ENCODE assay signal across 9 mouse cellular contexts in the genomic region with DNA sequence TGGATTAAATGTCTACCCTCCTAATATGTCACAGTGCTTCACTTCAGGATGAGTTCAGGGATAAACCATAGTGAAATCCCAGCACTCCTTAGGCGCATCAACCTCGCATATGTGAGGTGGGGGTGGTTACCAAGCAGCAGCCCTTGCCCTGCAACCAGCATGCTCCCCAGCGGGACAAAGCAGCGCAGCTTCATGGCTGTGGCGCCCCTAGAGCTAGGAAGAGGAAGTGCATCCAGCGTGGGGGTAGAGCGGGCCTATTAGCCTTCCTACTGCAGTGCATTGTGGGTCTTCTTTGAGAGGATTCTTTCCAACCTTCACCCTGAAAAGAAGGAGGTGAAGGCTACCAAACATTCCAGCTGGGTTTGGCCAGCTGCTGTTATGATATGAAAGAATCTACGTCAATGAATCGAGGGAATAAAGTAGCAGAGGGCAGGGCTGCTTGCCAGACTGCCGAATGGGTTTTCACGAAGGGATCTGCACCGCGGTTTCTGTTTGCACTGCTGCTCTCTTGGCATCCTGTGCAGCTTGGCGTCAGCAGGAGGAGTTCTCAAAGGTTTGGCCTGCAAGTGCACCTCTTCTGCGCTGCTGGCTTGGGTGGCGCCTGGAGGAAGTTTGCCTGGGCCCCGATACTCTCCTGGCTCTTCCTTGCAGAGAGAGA.
DNase-seq lines count a peak whose midpoint lies in the region; ATAC-seq and TF ChIP-seq lines count a peak whose summit lies in the region.
"Had no signal": no experiment of that assay in that cellular context is flagged by ENCODE, and none has a peak within 500 bp of the region (broad histone marks: within the 10 kb centered on the region; RNA-seq: fewer than 3 reads in every experiment).

No protein-coding gene starts in this region.

- H3K4me1 ChIP-seq in heart, embryonic 10.5 days: no peaks in the 10 kb centered on the region
- H3K4me1 ChIP-seq in small intestine, adult 2 months (ENCODE audit: control insufficient read depth, insufficient read depth, insufficient read length, low read length): peaks cover 6% of the 10 kb centered on the region
- no peaks in the 10 kb centered on the region for H3K4me1 ChIP-seq in midbrain, embryonic 13.5 days (replicated peaks)
- H3K4me1 ChIP-seq: neural tube, embryonic 12.5 days had no signal

- no peaks in the 10 kb centered on the region for H3K36me3 ChIP-seq in heart, embryonic 10.5 days
- H3K36me3 ChIP-seq in small intestine, adult 2 months (ENCODE audit: control insufficient read depth, insufficient read depth, low read length): no peaks in the 10 kb centered on the region
- H3K36me3 ChIP-seq in midbrain, embryonic 13.5 days: no peaks in the 10 kb centered on the region
- H3K36me3 ChIP-seq: neural tube, embryonic 12.5 days had no signal

- H3K4me3 ChIP-seq in heart, embryonic 10.5 days: no peak overlapping the region
- no peak overlapping the region for H3K4me3 ChIP-seq in small intestine, adult 2 months (ENCODE audit: low read depth, low read length)
- no peak overlapping the region for H3K4me3 ChIP-seq in midbrain, embryonic 13.5 days (replicated peaks)
- H3K4me3 ChIP-seq: neural tube, embryonic 12.5 days had no signal

- DNase-seq in heart, adult 11 months: peak; percentile 94
- DNase-seq in heart, embryonic 10.5 days (ENCODE audit: low spot score): no peak
- DNase-seq in A20 (ENCODE audit: low read depth, low spot score): peak; percentile 92
- DNase-seq in embryo, embryonic 11 days: no peak

- peak; percentile 81 for ATAC-seq in activated CD4-positive, CD25-positive, alpha-beta regulatory T cell, adult 4 months
- peak; percentile 85 for ATAC-seq in granulocyte monocyte progenitor cell, adult 5-6 weeks (replicated peaks; ENCODE audit: poor library complexity, severe bottlenecking)
- ATAC-seq in midbrain, embryonic 13.5 days: no peak

- 81% methylated on average over 17 of the region's 17 CpGs for WGBS in heart, embryonic 10.5 days
- 47% methylated on average over 17 of the region's 17 CpGs for WGBS in small intestine, adult 2 months
- 87% methylated on average over 17 of the region's 17 CpGs for WGBS in midbrain, embryonic 13.5 days

- no peak overlapping the region for H3K27ac ChIP-seq in heart, embryonic 10.5 days
- H3K27ac ChIP-seq in small intestine, adult 2 months (ENCODE audit: insufficient read depth, low read depth, low read length): no peak overlapping the region
- H3K27ac ChIP-seq in midbrain, embryonic 13.5 days: no peak overlapping the region
- H3K27ac ChIP-seq: neural tube, embryonic 12.5 days had no signal

- peak; percentile 52; the same call in 1 of the 2 replicates for TF ChIP-seq CTCF in small intestine, adult 2 months (IDR thresholded peaks at IDR 0.05; ENCODE audit: extremely low read depth, insufficient read length, insufficient replicate concordance, low read depth, low read length)

- no peaks in the 10 kb centered on the region for H3K27me3 ChIP-seq in heart, embryonic 10.5 days (ENCODE audit: insufficient read depth, poor library complexity, severe bottlenecking)
- H3K27me3 ChIP-seq in small intestine, adult 2 months (ENCODE audit: control insufficient read depth, insufficient read depth, low read length): no peaks in the 10 kb centered on the region
- no peaks in the 10 kb centered on the region for H3K27me3 ChIP-seq in midbrain, embryonic 13.5 days
- H3K27me3 ChIP-seq: neural tube, embryonic 12.5 days had no signal

- no peak overlapping the region for H3K4me2 ChIP-seq in midbrain, embryonic 13.5 days (replicated peaks)
- H3K4me2 ChIP-seq: neural tube, embryonic 12.5 days had no signal

- TF ChIP-seq POLR2A in small intestine, adult 2 months (IDR thresholded peaks at IDR 0.05; ENCODE audit: low read depth, low read length): no peak

- H3K9ac ChIP-seq in midbrain, embryonic 13.5 days (replicated peaks): no peak overlapping the region
- H3K9ac ChIP-seq: neural tube, embryonic 12.5 days had no signal

- H3K9me3 ChIP-seq in heart, embryonic 10.5 days: no peaks in the 10 kb centered on the region
- no peaks in the 10 kb centered on the region for H3K9me3 ChIP-seq in midbrain, embryonic 13.5 days
- H3K9me3 ChIP-seq: neural tube, embryonic 12.5 days had no signal

Comparison
In these comparisons a context has a peak if more than half of its experiments do, and no peak if none do; other contexts are left out.
1. DNase-seq: peak in heart, adult 11 months (single experiment) and A20 (single experiment); none in heart, embryonic 10.5 days (single experiment) and embryo, embryonic 11 days (single experiment).